Mouse (Mus musculus): Measurements from ENCODE around the gene Gm14322.
"Not testable (repeated sequence)": the region's sequence is repeated elsewhere in the genome, so short reads cannot be mapped to it uniquely, and the experiment has no call there.

The Gm14322 gene

GRCm38 (mm10) chr2:177758941-177759558 is at the start of gene Gm14322:
TSS of gene Gm14322 (plus strand) at chr2:177759288.
- peak; percentile 72 for DNase-seq

GRCm38 (mm10) chr2:177741487-177741886 is 17.6 kb upstream of the Gm14322 start:
- DNase-seq = not testable (repeated sequence)

GRCm38 (mm10) chr2:177787351-177787750 is 28.3 kb downstream of the Gm14322 start:
- DNase-seq = not testable (repeated sequence)

DNA sequence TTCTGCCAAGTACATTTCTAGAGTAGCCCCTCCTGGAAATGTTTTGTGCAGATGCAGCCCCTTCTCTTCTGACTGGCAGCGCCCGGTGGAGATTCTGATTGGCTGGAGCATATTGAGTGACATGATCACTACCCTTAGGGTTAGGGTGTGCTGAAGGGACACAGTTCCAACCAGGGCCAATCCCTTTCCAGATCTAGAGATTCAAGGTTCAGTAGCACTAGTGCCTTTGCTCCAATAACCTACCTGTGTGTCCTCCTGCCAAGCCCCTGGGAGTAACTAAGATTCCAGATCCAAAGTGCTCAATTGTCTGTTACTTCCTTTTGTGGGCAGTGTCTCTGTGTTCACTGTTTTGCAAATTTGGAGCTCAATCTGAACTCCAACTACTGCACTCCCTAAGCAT is 47.1 kb downstream of the Gm14322 start:
- not testable (repeated sequence) for DNase-seq

Data from kidney, adult 18-20 months (tissue).